Mouse (Mus musculus) forebrain, embryonic 15.5 days (tissue): Measurements from ENCODE around the gene Trim56. TPM values are rescaled to one million over a fixed set of nuclear protein-coding genes. Genes with fewer than 3 reads are reported as not detected.

Source experiments
- ATAC-seq: fragments of 200-750 bp; cut with Nextera tagmentation; replicated peaks from 2 replicates; pipeline ENCODE4 v1.8.0; 2017; ENCODE audit warnings: mild to moderate bottlenecking, moderate TSS enrichment, moderate library complexity
- H3K27ac ChIP-seq: fragments of 300-500 bp; sonication (generic); replicated peaks from 2 replicates; pipeline ENCODE4 v1.5.1; 2015; ENCODE audit warnings: mild to moderate bottlenecking, inconsistent platforms
- H3K27me3 ChIP-seq: fragments of 300-500 bp; sonication (generic); 2 replicates; pipeline ENCODE4 v1.6.1; 2015; ENCODE audit warnings: inconsistent platforms
- H3K36me3 ChIP-seq: fragments of 300-500 bp; sonication (generic); 2 replicates; pipeline ENCODE4 v1.6.1; 2015; ENCODE audit warnings: mild to moderate bottlenecking, inconsistent platforms
- H3K4me1 ChIP-seq: fragments of 300-500 bp; sonication (generic); 2 replicates; pipeline ENCODE4 v1.6.1; 2015; ENCODE audit warnings: inconsistent platforms
- H3K4me2 ChIP-seq: fragments of 300-500 bp; sonication (generic); replicated peaks from 2 replicates; pipeline ENCODE4 v1.6.1; 2015; ENCODE audit warnings: mild to moderate bottlenecking, inconsistent platforms
- H3K4me3 ChIP-seq: fragments of 300-500 bp; sonication (generic); 2 replicates; pipeline ENCODE4 v1.5.1; 2015; ENCODE audit warnings: mild to moderate bottlenecking, inconsistent platforms
- H3K9ac ChIP-seq: fragments of 300-500 bp; sonication (generic); replicated peaks from 2 replicates; pipeline ENCODE4 v1.6.1; 2015; ENCODE audit warnings: mild to moderate bottlenecking, inconsistent platforms
- H3K9me3 ChIP-seq: fragments of 300-500 bp; sonication (generic); 2 replicates; pipeline ENCODE4 v1.6.1; 2016; ENCODE audit warnings: inconsistent platforms
- WGBS: fragments of 180-500 bp; shearing (Covaris S2); methylation state at CpG from one replicate; pipeline ENCODE4 v1.1.7; 2015; ENCODE audit warnings: mixed read lengths; 5-methylcytosine and 5-hydroxymethylcytosine counted together
- polyA plus RNA-seq: library from polyadenylated mRNA; unstranded; fragments of >200 nt; fragmentation: Nextera tagmentation; extraction: Ambion mirVana; gene quantifications from 2 replicates; pipeline ENCODE4 v1.2.1, GENCODE M21; 2015

Trim56 gene
- polyA plus RNA-seq, 1 experiment from 2014 or later, result 3.4 TPM

DNA sequence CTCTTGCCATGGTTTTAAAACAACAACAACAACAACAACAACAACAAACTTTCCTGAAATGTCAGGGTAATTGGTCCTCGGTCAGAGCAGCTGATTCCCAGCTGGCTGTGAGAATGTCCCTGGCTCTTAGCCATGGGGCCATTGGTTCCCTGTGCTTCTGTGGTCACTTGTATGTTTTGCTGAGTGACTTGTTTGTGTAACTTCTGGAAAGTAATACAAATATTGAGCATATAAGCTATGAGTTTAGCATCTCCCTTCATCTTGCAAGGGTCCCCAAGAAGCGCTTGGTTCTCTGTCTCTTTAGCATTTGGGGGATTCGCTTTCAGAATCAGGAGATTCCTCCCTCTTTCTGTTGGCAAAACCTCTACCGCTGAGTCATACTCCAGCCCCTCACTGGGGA lies 9.6 kb downstream of the Trim56 start:
- no peaks in the 10 kb centered on the region for H3K27me3 ChIP-seq
- no peak for ATAC-seq
- no peaks in the 10 kb centered on the region for H3K9me3 ChIP-seq
- H3K4me2 ChIP-seq, result no peak overlapping the region
- no peak overlapping the region for H3K9ac ChIP-seq
- H3K4me3 ChIP-seq, result no peak overlapping the region
- WGBS, result 79% methylated on average over 4 of the region's 4 CpGs
- no peaks in the 10 kb centered on the region for H3K4me1 ChIP-seq
- H3K27ac ChIP-seq, result no peak overlapping the region
- H3K36me3 ChIP-seq, result no peaks in the 10 kb centered on the region

DNA sequence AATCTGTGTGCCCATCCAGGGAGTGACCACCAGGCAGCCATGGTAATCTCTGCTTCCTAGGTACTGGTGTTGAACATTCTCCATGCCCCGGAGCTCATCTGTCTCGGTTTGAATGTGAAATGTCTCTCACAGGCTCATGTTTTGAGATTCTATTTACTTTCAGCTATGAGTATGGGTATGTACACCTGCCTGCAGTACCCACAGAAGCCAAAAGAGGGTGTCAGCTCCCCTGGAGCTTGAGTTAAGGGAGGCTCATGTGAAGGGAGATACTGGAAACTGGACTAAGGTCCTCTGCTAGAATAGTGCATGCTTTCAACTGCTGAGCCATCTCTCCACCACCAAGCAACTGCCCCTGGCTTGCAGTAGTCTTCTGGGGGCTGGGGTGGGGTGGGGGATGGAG lies 12.0 kb downstream of the Trim56 start:
- Histone ChIP-seq H3K27me3 (no peaks in the 10 kb centered on the region), H3K4me3 (no peak overlapping the region), H3K9me3 (no peaks in the 10 kb centered on the region), H3K36me3 (no peaks in the 10 kb centered on the region), H3K27ac (no peak overlapping the region), H3K4me2 (no peak overlapping the region), H3K9ac (no peak overlapping the region), H3K4me1 (no peaks in the 10 kb centered on the region)
- WGBS, result 89% methylated on average over 2 of the region's 2 CpGs
- no peak for ATAC-seq

DNA sequence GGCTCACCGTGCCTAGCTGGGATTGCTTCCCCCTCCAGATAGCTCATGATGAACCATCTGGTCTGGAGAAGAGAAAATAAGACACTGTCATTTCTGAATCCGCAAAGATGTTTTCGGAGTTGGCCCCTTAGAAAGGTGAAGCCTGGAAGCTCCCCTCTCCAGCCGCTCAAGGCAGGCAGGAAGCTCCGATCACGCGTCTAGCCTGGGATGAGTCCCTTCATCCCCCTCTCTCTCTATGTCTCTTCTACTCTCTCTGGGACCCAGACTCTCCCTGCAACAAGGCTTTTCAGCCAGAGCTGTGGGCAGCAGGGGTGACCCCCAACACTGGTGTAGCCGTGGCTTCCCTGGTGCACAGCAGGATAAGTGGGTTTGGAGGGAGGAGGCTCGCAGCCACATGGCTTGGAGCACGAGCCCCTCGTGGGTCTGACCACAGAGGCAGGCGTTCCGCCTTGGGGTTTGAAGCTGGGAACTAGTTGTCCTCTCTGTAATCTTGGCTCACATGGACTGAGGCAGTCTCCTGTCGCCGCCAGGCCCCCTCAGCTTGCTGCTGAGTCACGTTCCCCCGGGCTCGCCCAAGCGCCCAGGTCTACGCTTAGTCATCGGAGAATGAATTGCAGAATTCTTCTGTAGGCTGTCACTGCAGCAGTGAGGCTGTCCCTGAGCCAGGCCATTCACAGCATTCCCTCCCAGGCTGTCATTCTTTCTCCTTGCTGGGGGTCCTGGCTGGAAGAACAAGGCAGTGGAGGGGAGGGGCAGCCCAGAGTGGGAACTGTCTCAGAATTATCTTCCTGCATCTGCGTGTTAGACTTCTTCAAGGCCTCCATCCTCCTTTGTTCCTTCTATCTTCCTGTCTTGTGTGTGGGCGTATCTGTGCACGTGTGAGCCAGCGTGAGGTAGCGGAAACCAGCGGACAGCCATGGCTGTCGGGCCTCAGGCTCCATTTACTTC lies 13.2 kb downstream of the Trim56 start:
- Histone ChIP-seq H3K36me3 (no peaks in the 10 kb centered on the region), H3K27me3 (no peaks in the 10 kb centered on the region), H3K4me2 (no peak overlapping the region), H3K4me3 (no peak overlapping the region), H3K9ac (no peak overlapping the region), H3K9me3 (no peaks in the 10 kb centered on the region), H3K4me1 (no peaks in the 10 kb centered on the region), H3K27ac (no peak overlapping the region)
- 73% methylated on average over 28 of the region's 28 CpGs for WGBS
- no peak for ATAC-seq

DNA sequence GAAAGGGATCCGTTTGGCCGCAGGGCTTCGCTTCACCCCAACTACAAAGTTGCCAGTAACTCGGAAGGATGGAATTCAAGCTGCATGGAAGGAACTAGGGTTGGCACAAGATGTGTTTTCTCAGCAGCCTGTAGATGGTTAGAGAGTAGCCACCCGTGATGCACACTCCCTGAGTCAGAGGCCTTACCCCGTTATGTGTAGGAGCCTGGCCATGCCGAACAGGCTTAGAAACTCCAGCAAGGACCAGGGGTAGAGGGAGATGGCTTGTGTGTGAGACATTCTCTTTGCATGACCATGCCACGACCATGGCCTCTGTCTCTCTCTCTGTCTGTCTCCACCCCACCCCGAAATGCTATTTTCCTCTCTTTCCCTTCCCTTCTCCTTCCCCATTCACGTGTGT lies 13.9 kb downstream of the Trim56 start:
- Histone ChIP-seq H3K4me1 (no peaks in the 10 kb centered on the region), H3K4me2 (no peak overlapping the region), H3K27ac (no peak overlapping the region), H3K27me3 (no peaks in the 10 kb centered on the region), H3K9me3 (no peaks in the 10 kb centered on the region), H3K36me3 (no peaks in the 10 kb centered on the region), H3K9ac (no peak overlapping the region), H3K4me3 (no peak overlapping the region)
- 74% methylated on average over 10 of the region's 10 CpGs for WGBS
- ATAC-seq, result no peak

DNA sequence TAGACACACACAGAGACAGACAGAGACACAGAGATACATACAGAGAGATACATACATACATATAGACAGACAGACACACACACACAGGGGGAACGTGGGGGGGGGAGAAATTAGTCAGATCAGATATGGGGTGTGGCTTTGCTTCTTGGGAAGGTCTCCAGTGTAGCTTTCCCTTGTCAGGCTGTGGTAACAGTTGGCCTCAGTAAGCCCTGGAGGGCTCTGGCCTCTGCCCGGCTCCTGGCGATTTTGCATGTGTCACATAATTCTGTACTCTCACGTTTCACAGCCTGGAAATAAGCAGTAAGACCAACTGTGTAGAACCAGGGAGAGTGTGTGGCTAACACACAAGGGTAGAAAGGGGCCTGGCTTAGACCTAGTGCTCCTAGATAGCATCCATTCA lies 15.3 kb downstream of the Trim56 start:
- H3K36me3 ChIP-seq, result no peaks in the 10 kb centered on the region
- no peak overlapping the region for H3K4me2 ChIP-seq
- no peaks in the 10 kb centered on the region for H3K27me3 ChIP-seq
- H3K9ac ChIP-seq, result no peak overlapping the region
- no peaks in the 10 kb centered on the region for H3K4me1 ChIP-seq
- 64% methylated on average over 4 of the region's 4 CpGs for WGBS
- H3K27ac ChIP-seq, result no peak overlapping the region
- ATAC-seq, result no peak
- no peaks in the 10 kb centered on the region for H3K9me3 ChIP-seq
- no peak overlapping the region for H3K4me3 ChIP-seq

DNA sequence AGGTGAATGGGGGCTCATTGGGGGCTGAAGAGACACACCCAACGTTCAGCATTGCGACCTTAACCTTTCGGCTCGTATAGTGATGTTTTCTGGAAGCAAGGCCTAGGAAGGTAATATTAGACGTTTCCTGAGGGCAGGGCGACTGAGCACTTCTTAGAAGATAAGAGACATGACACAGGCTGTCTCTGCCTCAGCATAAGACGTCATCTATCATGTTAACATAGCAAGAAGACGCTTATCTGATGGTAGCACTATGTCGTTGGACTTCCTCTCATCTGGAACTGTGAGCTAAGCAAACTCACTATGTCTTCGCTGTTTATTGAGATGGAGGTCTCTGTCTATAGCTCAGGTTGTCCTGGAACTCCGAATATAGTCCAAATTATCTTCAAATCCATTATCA lies 17.6 kb downstream of the Trim56 start:
- H3K4me2 ChIP-seq, result no peak overlapping the region

DNA sequence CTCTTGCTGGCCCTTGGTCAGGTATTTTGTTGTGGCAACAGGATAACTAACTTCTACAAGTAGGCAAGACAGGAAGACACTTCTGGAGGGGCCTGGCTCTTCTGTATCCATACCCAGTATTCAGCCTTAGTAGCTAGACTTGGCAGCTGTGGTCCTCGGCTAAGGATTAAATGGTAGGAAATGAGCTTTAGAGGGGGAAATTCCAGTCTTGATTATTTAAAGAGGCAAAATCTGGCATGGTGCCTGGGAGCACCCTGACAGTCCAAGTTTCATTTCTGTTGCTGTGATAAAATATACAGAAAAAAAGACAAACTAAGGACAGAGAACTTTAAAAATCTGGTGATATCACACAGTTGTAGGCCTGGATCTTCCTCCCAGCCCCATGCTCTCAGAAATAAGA lies 20.0 kb downstream of the Trim56 start:
- WGBS, result 61% methylated on average over 1 of the region's 1 CpGs
- H3K9me3 ChIP-seq, result no peaks in the 10 kb centered on the region
- H3K36me3 ChIP-seq, result no peaks in the 10 kb centered on the region
- no peak for ATAC-seq
- no peak overlapping the region for H3K27ac ChIP-seq
- H3K9ac ChIP-seq, result no peak overlapping the region
- no peak overlapping the region for H3K4me3 ChIP-seq
- no peak overlapping the region for H3K4me2 ChIP-seq
- no peaks in the 10 kb centered on the region for H3K4me1 ChIP-seq
- no peaks in the 10 kb centered on the region for H3K27me3 ChIP-seq

More for the DNA sequence above, 17.6 kb downstream of the Trim56 start:
- H3K9me3 ChIP-seq, result no peaks in the 10 kb centered on the region
- no peaks in the 10 kb centered on the region for H3K4me1 ChIP-seq
- no peak overlapping the region for H3K4me3 ChIP-seq
- ATAC-seq, result no peak
- H3K27ac ChIP-seq, result no peak overlapping the region
- H3K9ac ChIP-seq, result no peak overlapping the region
- H3K27me3 ChIP-seq, result no peaks in the 10 kb centered on the region
- no peaks in the 10 kb centered on the region for H3K36me3 ChIP-seq
- WGBS, result 81% methylated on average over 11 of the region's 11 CpGs

DNA sequence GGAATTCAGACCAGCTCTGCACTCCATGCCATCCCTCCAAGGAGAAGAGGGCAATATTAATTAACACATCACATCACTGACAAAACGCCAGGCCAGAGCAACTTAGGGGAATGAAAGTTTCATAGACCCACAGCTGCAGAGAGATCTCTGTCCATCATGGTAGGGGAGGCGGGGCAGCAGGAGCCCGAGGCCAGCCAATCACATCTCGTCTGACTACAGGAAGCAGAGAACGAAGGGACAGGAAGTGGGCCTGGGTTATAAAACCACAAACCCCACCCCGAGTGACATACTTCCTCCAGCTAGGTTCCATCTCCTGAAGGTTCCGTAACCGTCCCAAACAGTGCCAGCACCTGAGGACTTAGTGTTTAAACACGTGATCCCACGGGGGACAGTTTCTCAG lies 20.9 kb downstream of the Trim56 start:
- Histone ChIP-seq H3K27me3 (no peaks in the 10 kb centered on the region), H3K9ac (no peak overlapping the region), H3K4me3 (no peak overlapping the region), H3K9me3 (no peaks in the 10 kb centered on the region), H3K4me2 (no peak overlapping the region), H3K27ac (no peak overlapping the region), H3K4me1 (no peaks in the 10 kb centered on the region), H3K36me3 (no peaks in the 10 kb centered on the region)
- no peak for ATAC-seq
- WGBS, result 88% methylated on average over 10 of the region's 10 CpGs

DNA sequence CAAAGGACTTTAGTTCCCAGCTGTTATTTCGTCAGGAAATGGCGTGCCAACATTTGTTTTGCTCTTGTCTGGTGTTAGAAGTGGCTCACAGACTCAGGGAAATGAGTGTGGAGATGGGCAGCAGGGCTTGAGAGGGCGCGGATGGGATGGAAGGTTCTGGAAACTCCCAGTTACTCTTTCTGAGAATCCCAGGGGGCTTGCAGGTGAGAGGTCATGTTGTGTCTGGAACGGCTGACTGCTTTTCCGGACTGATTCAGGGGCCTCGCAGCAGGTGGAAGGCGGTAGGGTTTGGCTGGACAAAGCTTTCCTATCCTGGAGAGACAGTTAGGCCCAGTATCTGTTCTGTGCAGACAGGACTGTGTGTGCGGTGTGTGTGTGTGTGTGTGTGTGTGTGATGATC lies 22.3 kb downstream of the Trim56 start:
- 85% methylated on average over 9 of the region's 9 CpGs for WGBS

DNA sequence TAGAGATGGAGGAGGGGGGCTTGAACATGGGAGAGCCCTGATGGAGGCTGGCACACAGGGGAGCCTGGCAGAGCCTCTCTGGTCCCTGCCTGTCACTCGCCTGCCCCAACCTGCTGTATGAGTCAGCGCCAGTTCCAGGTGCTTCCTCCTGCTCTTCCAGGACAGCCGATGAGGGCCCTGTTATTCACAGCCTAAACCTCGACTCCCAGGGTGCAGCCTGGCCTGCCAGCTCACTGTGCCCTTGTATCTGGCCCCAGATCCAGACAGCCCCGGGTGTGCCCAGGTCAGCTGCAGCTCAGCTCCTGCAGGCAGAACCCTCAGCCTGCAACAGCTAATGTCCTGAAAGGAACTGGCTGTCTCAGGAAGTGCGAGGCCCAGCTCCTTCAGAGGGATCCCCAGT lies 24.4 kb downstream of the Trim56 start:
- no peaks in the 10 kb centered on the region for H3K9me3 ChIP-seq
- no peak overlapping the region for H3K4me2 ChIP-seq
- no peak overlapping the region for H3K9ac ChIP-seq
- H3K36me3 ChIP-seq, result no peaks in the 10 kb centered on the region
- H3K27me3 ChIP-seq, result no peaks in the 10 kb centered on the region
- 64% methylated on average over 6 of the region's 6 CpGs for WGBS
- no peaks in the 10 kb centered on the region for H3K4me1 ChIP-seq
- H3K4me3 ChIP-seq, result no peak overlapping the region
- no peak for ATAC-seq
- no peak overlapping the region for H3K27ac ChIP-seq

More for the DNA sequence above, 22.3 kb downstream of the Trim56 start:
- H3K27me3 ChIP-seq, result no peaks in the 10 kb centered on the region
- H3K4me1 ChIP-seq, result no peaks in the 10 kb centered on the region
- no peak for ATAC-seq
- no peaks in the 10 kb centered on the region for H3K9me3 ChIP-seq
- H3K4me2 ChIP-seq, result no peak overlapping the region
- no peak overlapping the region for H3K4me3 ChIP-seq
- H3K36me3 ChIP-seq, result no peaks in the 10 kb centered on the region
- H3K9ac ChIP-seq, result no peak overlapping the region
- H3K27ac ChIP-seq, result no peak overlapping the region

DNA sequence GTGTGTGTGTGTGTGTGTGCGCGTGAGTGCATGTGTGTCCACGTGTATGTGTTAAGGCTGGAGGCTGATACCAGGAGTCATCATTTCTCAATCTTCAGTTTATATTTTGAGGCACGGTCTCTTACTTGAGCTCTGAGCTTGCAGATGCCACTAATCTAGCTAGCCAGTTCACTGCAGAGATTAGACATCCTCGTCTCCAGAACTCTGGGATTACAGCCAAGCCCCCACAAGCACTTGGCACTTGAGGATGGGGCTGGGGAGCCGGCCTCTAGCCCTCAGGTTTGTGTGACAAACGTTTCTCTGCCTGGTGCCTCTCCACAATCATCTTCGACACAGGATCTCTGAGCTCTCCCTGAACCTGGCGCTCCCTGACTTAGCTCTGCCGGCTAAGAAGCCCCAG lies 25.1 kb downstream of the Trim56 start:
- Histone ChIP-seq H3K9me3 (no peaks in the 10 kb centered on the region), H3K4me3 (no peak overlapping the region), H3K36me3 (no peaks in the 10 kb centered on the region), H3K4me1 (no peaks in the 10 kb centered on the region), H3K9ac (no peak overlapping the region), H3K4me2 (no peak overlapping the region), H3K27me3 (no peaks in the 10 kb centered on the region), H3K27ac (no peak overlapping the region)
- ATAC-seq, result no peak
- WGBS, result 69% methylated on average over 10 of the region's 10 CpGs

DNA sequence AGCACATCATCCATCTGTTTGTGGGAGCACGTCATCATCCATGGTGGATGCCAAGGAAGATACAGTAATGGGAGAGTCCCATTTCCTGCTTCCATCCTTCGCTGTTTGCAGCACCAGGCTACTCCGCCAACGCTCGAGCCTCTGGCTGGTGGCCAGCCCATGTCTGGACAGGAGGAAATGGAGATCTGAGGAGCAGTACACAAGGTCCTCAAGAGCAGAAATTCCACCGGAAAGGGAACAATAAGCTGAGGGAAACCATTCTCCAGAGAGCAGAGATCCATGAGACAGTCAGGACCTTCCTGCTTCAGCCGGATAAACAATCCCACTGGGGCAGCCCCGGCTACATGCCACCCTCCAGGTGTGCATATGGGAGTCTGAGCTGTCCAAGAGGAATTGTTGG lies 28.6 kb downstream of the Trim56 start:
- WGBS, result 82% methylated on average over 8 of the region's 8 CpGs
- Histone ChIP-seq H3K9ac (no peak overlapping the region), H3K36me3 (no peaks in the 10 kb centered on the region), H3K27me3 (no peaks in the 10 kb centered on the region), H3K27ac (no peak overlapping the region), H3K4me2 (no peak overlapping the region), H3K4me3 (no peak overlapping the region), H3K4me1 (no peaks in the 10 kb centered on the region), H3K9me3 (no peaks in the 10 kb centered on the region)
- no peak for ATAC-seq

DNA sequence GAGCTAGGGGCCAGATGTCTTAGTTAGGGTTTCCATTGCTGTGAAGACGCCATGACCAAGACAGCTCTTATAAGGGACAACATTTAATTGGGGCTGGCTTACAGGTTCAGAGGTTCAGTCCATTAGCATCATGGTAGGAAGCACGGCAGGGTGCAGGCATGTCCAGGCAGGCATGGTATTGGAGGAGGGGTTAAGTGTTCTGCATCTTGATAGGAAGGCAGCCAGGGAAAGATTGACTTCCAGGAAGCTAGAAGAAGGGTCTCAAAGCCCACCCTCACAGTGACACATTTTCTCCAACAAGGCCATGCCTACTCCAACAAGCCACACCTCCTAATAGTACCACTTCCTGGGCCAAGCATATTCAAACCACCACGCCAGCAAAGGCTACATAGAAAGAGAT lies 30.3 kb downstream of the Trim56 start:
- H3K9me3 ChIP-seq, result no peaks in the 10 kb centered on the region
- no peaks in the 10 kb centered on the region for H3K36me3 ChIP-seq
- H3K27me3 ChIP-seq, result no peaks in the 10 kb centered on the region
- no peak overlapping the region for H3K27ac ChIP-seq
- H3K4me2 ChIP-seq, result no peak overlapping the region
- no peak overlapping the region for H3K4me3 ChIP-seq
- 84% methylated on average over 3 of the region's 3 CpGs for WGBS
- H3K9ac ChIP-seq, result no peak overlapping the region
- H3K4me1 ChIP-seq, result no peaks in the 10 kb centered on the region
- no peak for ATAC-seq
